Mouse (Mus musculus): Measurements from ENCODE around the gene Htr1a. TPM values are rescaled to one million over a fixed set of nuclear protein-coding genes. Genes with fewer than 3 reads are reported as not detected.

The Htr1a gene
- polyA plus RNA-seq, 1 experiment = not detected

DNA sequence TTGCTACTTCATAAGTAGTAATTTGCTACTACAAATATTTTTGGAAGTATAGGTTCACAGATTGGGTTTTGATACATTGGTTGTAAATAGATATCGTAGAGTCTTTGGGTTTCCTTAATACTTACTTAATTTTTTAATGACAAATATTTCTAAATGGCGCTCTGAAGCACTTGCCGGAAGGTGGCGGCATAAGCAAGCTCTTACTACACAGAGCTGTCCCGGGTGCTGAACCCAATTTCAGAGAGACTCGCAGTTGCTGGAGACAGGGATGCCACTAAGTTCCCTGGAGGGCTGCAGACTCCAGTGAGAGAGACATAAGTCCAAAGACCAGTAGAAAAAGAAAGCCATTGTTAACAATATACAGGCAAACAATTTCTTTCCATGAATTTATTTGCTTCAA, 863 bp upstream of the Htr1a start:
- Histone ChIP-seq H3K4me2 (ENCODE audit: low read depth) (no peak overlapping the region), H3ac (ENCODE audit: control insufficient read depth, insufficient read length) (no peak overlapping the region), H3K36me3 (ENCODE audit: control insufficient read depth, insufficient read depth) (no peaks in the 10 kb centered on the region), H3K4me3 (no peak overlapping the region), H3K79me2 (ENCODE audit: control insufficient read depth, insufficient read depth) (no peaks in the 10 kb centered on the region), H3K27me3 (ENCODE audit: control insufficient read depth, insufficient read depth, insufficient read length) (no peaks in the 10 kb centered on the region)
- TF ChIP-seq E2F4 (IDR thresholded peaks at IDR 0.05; ENCODE audit: insufficient read depth) (no peak), REST (IDR thresholded peaks at IDR 0.05; ENCODE audit: insufficient read depth, insufficient read length) (peak; percentile 73), CEBPB (IDR thresholded peaks at IDR 0.05; ENCODE audit: insufficient read depth, poor library complexity, severe bottlenecking) (no peak), POLR2AphosphoS2 (IDR thresholded peaks at IDR 0.05; ENCODE audit: insufficient read length, low read depth) (no peak)

DNA sequence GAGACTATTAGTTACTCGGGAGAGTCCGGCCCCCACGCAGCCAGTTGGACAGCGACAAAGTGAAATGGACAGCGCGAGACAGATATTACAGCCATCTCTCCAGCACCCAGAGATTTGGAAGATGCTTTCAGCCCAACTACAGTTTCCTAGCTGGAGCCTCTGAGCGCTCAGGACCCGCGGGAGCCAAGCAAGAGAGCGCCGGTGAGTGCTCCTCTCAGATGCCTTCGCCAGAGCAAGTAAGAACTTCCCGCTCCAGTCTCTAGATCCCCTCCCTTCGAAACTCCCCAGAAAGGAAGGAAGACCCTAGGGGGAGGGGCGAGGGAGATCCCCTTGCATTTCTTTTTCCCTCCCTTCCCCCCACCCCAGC, 415 bp downstream of the Htr1a start:
- no peak for TF ChIP-seq MYOD1 (IDR thresholded peaks at IDR 0.05; ENCODE audit: control insufficient read depth in 1 of 3, insufficient read length in 2 of 3, low read depth in 2 of 3)
- TF ChIP-seq MAX (IDR thresholded peaks at IDR 0.05; ENCODE audit: low read depth) = no peak
- TF ChIP-seq REST (IDR thresholded peaks at IDR 0.05; ENCODE audit: insufficient read depth, insufficient read length) = no peak
- TF ChIP-seq USF1 (IDR thresholded peaks at IDR 0.05; ENCODE audit: low read depth) = no peak
- TF ChIP-seq MYOG (IDR thresholded peaks at IDR 0.05; ENCODE audit: control insufficient read depth in 1 of 3, insufficient read depth in 1 of 3, insufficient read length in 2 of 3, low read depth in 2 of 3) = no peak
- Histone ChIP-seq H3ac (ENCODE audit: control insufficient read depth, insufficient read length) (no peak overlapping the region), H3K27me3 (ENCODE audit: control insufficient read depth, insufficient read depth, insufficient read length) (no peaks in the 10 kb centered on the region), H3K4me3 (no peak overlapping the region), H3K79me2 (ENCODE audit: control insufficient read depth, insufficient read depth) (no peaks in the 10 kb centered on the region), H3K36me3 (ENCODE audit: control insufficient read depth, insufficient read depth) (no peaks in the 10 kb centered on the region), H3K4me2 (ENCODE audit: low read depth) (no peak overlapping the region)

- H3K4me3 ChIP-seq = no peak overlapping the region
- no peak overlapping the region for H3ac ChIP-seq (ENCODE audit: control insufficient read depth, insufficient read length)
- no peaks in the 10 kb centered on the region for H3K36me3 ChIP-seq (ENCODE audit: control insufficient read depth, insufficient read depth)
- no peak overlapping the region for H3K4me2 ChIP-seq (ENCODE audit: low read depth)
- H3K27me3 ChIP-seq (ENCODE audit: control insufficient read depth, insufficient read depth, insufficient read length) = no peaks in the 10 kb centered on the region
- no peak for TF ChIP-seq MAX (IDR thresholded peaks at IDR 0.05; ENCODE audit: low read depth)
- TF ChIP-seq TCF3 (IDR thresholded peaks at IDR 0.05; ENCODE audit: insufficient read length, low read depth) = no peak
- no peak for TF ChIP-seq POLR2A (IDR thresholded peaks at IDR 0.05; ENCODE audit: insufficient read length, low read depth)
- TF ChIP-seq TCF12 (IDR thresholded peaks at IDR 0.05; ENCODE audit: insufficient read depth, poor library complexity, severe bottlenecking) = no peak
- no peak for TF ChIP-seq REST (IDR thresholded peaks at IDR 0.05; ENCODE audit: insufficient read depth, insufficient read length)
- TF ChIP-seq MYOG (IDR thresholded peaks at IDR 0.05; ENCODE audit: control insufficient read depth in 1 of 3, insufficient read depth in 1 of 3, insufficient read length in 2 of 3, low read depth in 2 of 3) = no peak
- no peaks in the 10 kb centered on the region for H3K79me2 ChIP-seq (ENCODE audit: control insufficient read depth, insufficient read depth)
Observed at GRCm38 (mm10) chr13:105444238-105444894, 927 bp downstream of the Htr1a start.

GRCm38 (mm10) chr13:105444895-105445281, 1.4 kb downstream of the Htr1a start:
- TF ChIP-seq POLR2AphosphoS2 (IDR thresholded peaks at IDR 0.05; ENCODE audit: insufficient read length, low read depth) = no peak
- no peak for TF ChIP-seq MYOG (IDR thresholded peaks at IDR 0.05; ENCODE audit: control insufficient read depth in 1 of 3, insufficient read depth in 1 of 3, insufficient read length in 2 of 3, low read depth in 2 of 3)
- Histone ChIP-seq H3K27me3 (ENCODE audit: control insufficient read depth, insufficient read depth, insufficient read length) (no peaks in the 10 kb centered on the region), H3K4me3 (no peak overlapping the region), H3K36me3 (ENCODE audit: control insufficient read depth, insufficient read depth) (no peaks in the 10 kb centered on the region), H3ac (ENCODE audit: control insufficient read depth, insufficient read length) (no peak overlapping the region), H3K79me2 (ENCODE audit: control insufficient read depth, insufficient read depth) (no peaks in the 10 kb centered on the region), H3K4me2 (ENCODE audit: low read depth) (no peak overlapping the region)

GRCm38 (mm10) chr13:105446239-105446638, 2.8 kb downstream of the Htr1a start:
- no peaks in the 10 kb centered on the region for H3K27me3 ChIP-seq (ENCODE audit: control insufficient read depth, insufficient read depth, insufficient read length)

GRCm38 (mm10) chr13:105447695-105448094, 4.3 kb downstream of the Htr1a start:
- no peak overlapping the region for H3ac ChIP-seq (ENCODE audit: control insufficient read depth, insufficient read length)
- no peak overlapping the region for H3K4me2 ChIP-seq (ENCODE audit: low read depth)
- TF ChIP-seq POLR2A (IDR thresholded peaks at IDR 0.05; ENCODE audit: insufficient read length, low read depth) = no peak
- TF ChIP-seq POLR2AphosphoS2 (IDR thresholded peaks at IDR 0.05; ENCODE audit: insufficient read length, low read depth) = no peak
- no peak for TF ChIP-seq E2F4 (IDR thresholded peaks at IDR 0.05; ENCODE audit: insufficient read depth)
- TF ChIP-seq CEBPB (IDR thresholded peaks at IDR 0.05; ENCODE audit: insufficient read depth, poor library complexity, severe bottlenecking) = no peak
- no peak for TF ChIP-seq SRF (IDR thresholded peaks at IDR 0.05; ENCODE audit: control insufficient read depth, insufficient read length, low read depth)
- TF ChIP-seq TCF12 (IDR thresholded peaks at IDR 0.05; ENCODE audit: insufficient read depth, poor library complexity, severe bottlenecking) = no peak
- TF ChIP-seq REST (IDR thresholded peaks at IDR 0.05; ENCODE audit: insufficient read depth, insufficient read length) = no peak
- no peak for TF ChIP-seq MYOD1 (IDR thresholded peaks at IDR 0.05; ENCODE audit: control insufficient read depth in 1 of 3, insufficient read length in 2 of 3, low read depth in 2 of 3)
- no peak for TF ChIP-seq USF1 (IDR thresholded peaks at IDR 0.05; ENCODE audit: low read depth)
- TF ChIP-seq MYOG (IDR thresholded peaks at IDR 0.05; ENCODE audit: control insufficient read depth in 1 of 3, insufficient read depth in 1 of 3, insufficient read length in 2 of 3, low read depth in 2 of 3) = no peak
- no peak for TF ChIP-seq MAX (IDR thresholded peaks at IDR 0.05; ENCODE audit: low read depth)
- TF ChIP-seq TCF3 (IDR thresholded peaks at IDR 0.05; ENCODE audit: insufficient read length, low read depth) = no peak
- no peak overlapping the region for H3K4me3 ChIP-seq
- no peaks in the 10 kb centered on the region for H3K79me2 ChIP-seq (ENCODE audit: control insufficient read depth, insufficient read depth)
- no peaks in the 10 kb centered on the region for H3K27me3 ChIP-seq (ENCODE audit: control insufficient read depth, insufficient read depth, insufficient read length)
- H3K36me3 ChIP-seq (ENCODE audit: control insufficient read depth, insufficient read depth) = no peaks in the 10 kb centered on the region

More at GRCm38 (mm10) chr13:105446239-105446638, 2.8 kb downstream of the Htr1a start:
- Histone ChIP-seq H3K79me2 (ENCODE audit: control insufficient read depth, insufficient read depth) (no peaks in the 10 kb centered on the region), H3ac (ENCODE audit: control insufficient read depth, insufficient read length) (no peak overlapping the region), H3K4me2 (ENCODE audit: low read depth) (no peak overlapping the region), H3K4me3 (no peak overlapping the region), H3K36me3 (ENCODE audit: control insufficient read depth, insufficient read depth) (no peaks in the 10 kb centered on the region)
- no peak for TF ChIP-seq TCF12 (IDR thresholded peaks at IDR 0.05; ENCODE audit: insufficient read depth, poor library complexity, severe bottlenecking)
- no peak for TF ChIP-seq MYOD1 (IDR thresholded peaks at IDR 0.05; ENCODE audit: control insufficient read depth in 1 of 3, insufficient read length in 2 of 3, low read depth in 2 of 3)
- TF ChIP-seq USF1 (IDR thresholded peaks at IDR 0.05; ENCODE audit: low read depth) = no peak
- no peak for TF ChIP-seq E2F4 (IDR thresholded peaks at IDR 0.05; ENCODE audit: insufficient read depth)
- no peak for TF ChIP-seq MYOG (IDR thresholded peaks at IDR 0.05; ENCODE audit: control insufficient read depth in 1 of 3, insufficient read depth in 1 of 3, insufficient read length in 2 of 3, low read depth in 2 of 3)
- no peak for TF ChIP-seq POLR2A (IDR thresholded peaks at IDR 0.05; ENCODE audit: insufficient read length, low read depth)

Data from myocyte (in vitro differentiated cells).